Mouse (Mus musculus) adrenal gland, postnatal 4 days (tissue): ENCODE data around the gene Olfr1392. TPM values are rescaled to one million over a fixed set of nuclear protein-coding genes. Genes with fewer than 3 reads are reported as not detected.

ENCODE experiments used
- DNase-seq, 2 experiments: peaks; one replicate each; pipeline ENCODE4 v3.0.0; 2021 to 2022; ENCODE audit warnings: low spot score in 2 of 2, mixed read lengths in 2 of 2
- total RNA-seq, 2 experiments: library from RNA; stranded (reverse); gene quantifications; 2 replicates each; pipeline ENCODE4 v1.2.3; 2021

The Olfr1392 gene
- total RNA-seq, 2 experiments from 2014 or later = 0.20 TPM; not detected in 1

GRCm38 (mm10) chr11:49251380-49251761 is 33.7 kb upstream of the Olfr1392 start:
- DNase-seq = no peak

- no peak for DNase-seq
These were observed 33.0 kb upstream of the Olfr1392 start for GRCm38 (mm10) chr11:49252048-49252447.

GRCm38 (mm10) chr11:49253035-49253434 is 32.0 kb upstream of the Olfr1392 start:
- DNase-seq = no peak

- DNase-seq = no peak
These were observed 25.8 kb upstream of the Olfr1392 start for GRCm38 (mm10) chr11:49259296-49259695.

GRCm38 (mm10) chr11:49259829-49260228 is 25.3 kb upstream of the Olfr1392 start:
- DNase-seq = no peak

- peak in 1 of 2 experiments; percentile 69 for DNase-seq
These were observed 24.3 kb upstream of the Olfr1392 start for GRCm38 (mm10) chr11:49260598-49261312.

- DNase-seq = no peak
These were observed 23.7 kb upstream of the Olfr1392 start for GRCm38 (mm10) chr11:49261313-49261855.

- DNase-seq = no peak
These were observed 22.8 kb upstream of the Olfr1392 start for GRCm38 (mm10) chr11:49262286-49262685.

- no peak for DNase-seq
These were observed 21.9 kb upstream of the Olfr1392 start for GRCm38 (mm10) chr11:49263149-49263548.

GRCm38 (mm10) chr11:49264081-49264480 is 21.0 kb upstream of the Olfr1392 start:
- no peak for DNase-seq

GRCm38 (mm10) chr11:49264622-49265021 is 20.5 kb upstream of the Olfr1392 start:
- no peak for DNase-seq

GRCm38 (mm10) chr11:49265101-49265500 is 20.0 kb upstream of the Olfr1392 start:
- no peak for DNase-seq

- no peak for DNase-seq
These were observed 18.4 kb upstream of the Olfr1392 start for GRCm38 (mm10) chr11:49266671-49267070.

GRCm38 (mm10) chr11:49267316-49267715 is 17.8 kb upstream of the Olfr1392 start:
- no peak for DNase-seq

GRCm38 (mm10) chr11:49267970-49268579 is 17.0 kb upstream of the Olfr1392 start:
- DNase-seq = no peak

- DNase-seq = no peak
These were observed 15.3 kb upstream of the Olfr1392 start for GRCm38 (mm10) chr11:49269761-49270160.

- no peak for DNase-seq
These were observed 14.7 kb upstream of the Olfr1392 start for GRCm38 (mm10) chr11:49270368-49270767.

- DNase-seq = no peak
These were observed 13.7 kb upstream of the Olfr1392 start for GRCm38 (mm10) chr11:49271334-49271733.

- DNase-seq = no peak
These were observed 11.1 kb upstream of the Olfr1392 start for GRCm38 (mm10) chr11:49273834-49274519.

GRCm38 (mm10) chr11:49278222-49278621 is 6.9 kb upstream of the Olfr1392 start, which contains the start of gene Olfr1393:
Gene Olfr1393 (plus strand): TSS chr11:49278304.
- no peak for DNase-seq

- DNase-seq = no peak
These were observed 2.2 kb downstream of the Olfr1392 start for GRCm38 (mm10) chr11:49287251-49287650.

- no peak for DNase-seq
These were observed 7.7 kb downstream of the Olfr1392 start for GRCm38 (mm10) chr11:49292777-49293176.
